Mouse (Mus musculus) right cerebral cortex, postnatal 36 days (tissue): ENCODE measurements at regions not wholly inside any gene's neighbourhood (a gene's known extent, or its start where the extent isn't known, plus 50 kb on each side); places are given as distances from the start of the nearest gene placed in this dataset.

ENCODE experiments used
- DNase-seq, 2 experiments: peaks; one replicate each; pipeline ENCODE4 v3.0.0; 2022; ENCODE audit warnings: low spot score in 2 of 2, mixed read lengths in 1 of 2

DNA sequence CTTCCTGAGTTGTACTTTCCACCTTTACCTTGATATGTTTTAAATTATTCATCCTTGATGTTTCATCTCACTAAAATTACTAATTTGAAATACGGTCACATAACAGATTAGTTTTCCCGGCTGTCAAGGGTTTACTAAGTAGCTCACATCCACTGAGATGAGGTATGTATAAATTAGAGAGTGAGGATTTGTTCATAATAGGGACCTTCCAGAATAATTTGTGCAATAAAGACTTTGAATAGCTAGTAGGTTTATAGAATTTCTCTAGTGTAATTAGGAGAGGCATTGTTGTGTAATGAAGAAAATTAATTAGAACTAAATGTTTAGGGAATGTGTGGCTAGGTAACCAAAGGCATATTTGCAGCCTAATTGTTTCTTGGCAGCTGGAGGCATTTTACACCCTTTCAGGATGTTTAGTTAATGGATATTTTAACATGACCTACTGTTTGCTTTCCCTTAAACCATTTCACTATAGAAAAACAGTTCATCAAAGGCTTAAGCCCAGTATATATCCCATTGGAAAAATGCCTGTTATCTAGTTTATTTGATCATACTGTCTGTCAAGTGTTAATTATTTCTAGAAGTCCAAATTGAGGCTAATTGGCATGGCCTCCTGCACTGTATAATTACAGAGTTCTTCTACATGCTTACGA is 70.8 kb downstream of the Mat2b start:
- DNase-seq = no peak

DNA sequence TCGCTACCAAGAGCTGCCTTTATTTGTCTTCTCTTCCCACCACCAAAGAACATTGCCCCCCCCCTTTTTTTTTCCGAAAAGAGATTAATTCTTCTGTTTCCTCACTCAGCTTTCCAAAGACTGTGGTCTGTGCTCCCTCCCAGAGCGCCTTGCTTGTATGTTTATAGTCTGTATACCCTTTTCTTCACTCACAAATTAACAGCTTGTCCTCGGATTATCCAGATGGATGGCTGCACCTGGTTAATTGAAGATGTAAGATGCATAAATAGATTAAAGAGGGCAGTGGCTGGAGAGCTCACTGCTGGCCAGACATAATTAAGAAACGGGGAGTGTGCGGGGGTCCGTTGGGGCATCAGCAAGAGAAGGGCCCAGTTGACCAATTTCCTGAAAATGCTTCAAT is 75.0 kb downstream of the Mat2b start:
- DNase-seq = no peak

- DNase-seq = no peak
Measured at GRCm38 (mm10) chr11:40603008-40603407, 92.0 kb downstream of the Mat2b start.

DNA sequence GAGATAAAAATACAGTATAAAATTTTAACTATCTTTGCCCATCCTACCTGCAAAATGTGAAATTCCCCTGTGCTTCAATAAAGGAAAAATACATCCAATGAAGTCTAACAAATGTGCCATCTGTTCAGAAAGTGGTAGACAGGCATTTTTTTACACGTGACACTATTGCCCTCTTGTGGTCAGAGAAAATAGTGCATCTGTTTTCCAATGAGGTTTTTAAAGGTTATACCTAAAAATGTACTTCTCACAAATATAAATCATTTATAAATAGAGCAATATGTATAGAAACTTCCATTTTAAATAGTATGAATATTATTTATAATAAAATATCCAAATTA is 93.5 kb downstream of the Mat2b start:
- peak in 1 of 2 experiments; percentile 23 for DNase-seq

DNA sequence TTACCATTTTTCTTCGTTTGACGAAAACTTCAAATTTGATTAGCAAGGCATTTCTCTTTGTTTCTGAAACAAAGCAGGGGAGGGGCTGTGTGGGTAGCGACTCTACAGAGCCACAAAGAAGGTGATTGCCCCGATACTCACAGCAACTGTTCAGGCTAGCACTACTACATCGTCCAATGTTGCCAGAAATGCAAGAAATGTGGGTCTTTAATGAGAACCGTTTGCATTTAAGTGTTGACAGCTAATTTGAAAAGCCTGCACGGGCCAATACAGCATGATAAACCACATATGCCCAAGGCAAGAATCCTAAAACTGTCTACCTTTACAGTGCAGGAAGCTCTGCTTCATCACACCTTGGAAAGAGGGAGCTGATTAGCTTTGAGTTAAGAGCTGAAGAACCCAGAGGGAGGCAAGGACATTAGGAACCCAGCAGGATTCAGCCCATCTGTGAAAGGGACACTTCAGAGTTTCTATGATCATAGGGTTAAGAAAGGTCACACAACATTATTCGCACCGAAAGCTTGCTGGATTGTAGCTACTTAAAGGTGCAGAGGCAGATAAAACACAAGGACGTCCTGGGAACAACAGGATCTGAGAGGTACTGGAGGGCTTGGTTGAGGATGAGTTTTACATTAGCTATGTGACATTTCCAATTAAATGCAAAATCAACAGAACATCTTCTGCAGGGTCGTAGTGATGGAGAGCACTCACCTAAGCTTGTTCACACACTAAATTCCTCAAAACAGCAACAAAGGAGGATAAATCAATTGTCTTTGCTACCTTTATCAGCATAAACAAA is 94.0 kb downstream of the Mat2b start:
- no peak for DNase-seq

DNA sequence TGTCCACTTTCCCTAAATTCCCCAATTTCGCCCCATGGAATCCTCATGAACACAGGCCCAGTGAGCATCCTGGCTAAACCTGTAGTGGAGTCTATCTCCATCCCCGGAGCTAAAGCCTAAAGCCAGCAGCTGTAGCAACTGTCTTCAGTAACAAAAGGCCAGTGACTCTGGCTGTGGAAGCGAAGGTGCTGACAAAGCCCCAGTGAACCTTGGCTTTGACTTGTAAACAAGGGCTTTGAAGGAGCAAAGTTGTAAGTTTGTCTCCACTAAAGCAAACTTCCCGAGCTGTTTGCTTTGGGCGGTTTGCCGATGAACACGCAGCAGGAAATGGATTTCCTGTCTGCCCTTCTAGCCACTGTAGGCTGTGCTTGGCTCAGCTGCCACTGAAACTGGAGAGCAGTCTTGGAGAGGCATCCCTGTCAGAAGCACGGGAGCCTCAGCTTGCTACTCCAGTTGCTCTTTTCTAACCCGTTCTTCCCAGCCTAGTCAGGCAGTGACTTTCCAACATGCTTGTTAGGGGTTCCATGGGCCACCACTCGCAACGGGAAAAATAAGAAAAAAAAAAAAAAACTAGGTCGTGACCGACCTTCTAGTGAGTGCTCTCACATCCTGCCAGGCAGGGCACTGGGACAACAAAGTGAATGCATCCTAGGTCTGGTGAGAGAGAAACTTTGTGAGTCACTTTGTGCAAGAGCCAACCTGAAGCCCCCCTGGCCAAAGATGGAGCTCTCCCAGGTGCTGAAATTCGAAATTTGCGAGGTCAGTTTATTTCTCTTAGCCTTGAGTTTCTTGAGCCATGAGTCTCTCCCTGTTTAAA is 94.8 kb downstream of the Mat2b start:
- no peak for DNase-seq

- DNase-seq = no peak
Measured at GRCm38 (mm10) chr11:40596347-40596746, 98.7 kb downstream of the Mat2b start.

- no peak for DNase-seq
Measured at GRCm38 (mm10) chr11:40592056-40592455, 102.9 kb downstream of the Mat2b start.

DNA sequence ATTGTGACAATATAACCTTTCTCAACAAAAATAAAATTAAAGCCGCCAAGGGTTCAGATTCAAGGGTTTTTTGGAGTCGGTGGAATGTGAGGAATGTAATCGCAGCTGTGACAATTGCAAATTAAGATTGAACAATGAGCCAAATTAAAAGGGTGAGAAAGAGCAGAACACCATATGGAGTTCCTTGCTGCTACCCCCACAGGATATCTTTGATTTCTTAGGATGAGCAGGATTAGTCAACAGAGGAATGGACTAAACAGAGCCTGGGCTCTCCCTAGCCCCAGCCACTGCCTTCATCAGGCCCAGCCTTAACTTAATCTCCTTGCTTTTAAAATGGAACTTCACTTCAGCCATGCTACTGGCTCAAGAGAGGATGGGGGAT is 121.3 kb downstream of the Mat2b start:
- no peak for DNase-seq

DNA sequence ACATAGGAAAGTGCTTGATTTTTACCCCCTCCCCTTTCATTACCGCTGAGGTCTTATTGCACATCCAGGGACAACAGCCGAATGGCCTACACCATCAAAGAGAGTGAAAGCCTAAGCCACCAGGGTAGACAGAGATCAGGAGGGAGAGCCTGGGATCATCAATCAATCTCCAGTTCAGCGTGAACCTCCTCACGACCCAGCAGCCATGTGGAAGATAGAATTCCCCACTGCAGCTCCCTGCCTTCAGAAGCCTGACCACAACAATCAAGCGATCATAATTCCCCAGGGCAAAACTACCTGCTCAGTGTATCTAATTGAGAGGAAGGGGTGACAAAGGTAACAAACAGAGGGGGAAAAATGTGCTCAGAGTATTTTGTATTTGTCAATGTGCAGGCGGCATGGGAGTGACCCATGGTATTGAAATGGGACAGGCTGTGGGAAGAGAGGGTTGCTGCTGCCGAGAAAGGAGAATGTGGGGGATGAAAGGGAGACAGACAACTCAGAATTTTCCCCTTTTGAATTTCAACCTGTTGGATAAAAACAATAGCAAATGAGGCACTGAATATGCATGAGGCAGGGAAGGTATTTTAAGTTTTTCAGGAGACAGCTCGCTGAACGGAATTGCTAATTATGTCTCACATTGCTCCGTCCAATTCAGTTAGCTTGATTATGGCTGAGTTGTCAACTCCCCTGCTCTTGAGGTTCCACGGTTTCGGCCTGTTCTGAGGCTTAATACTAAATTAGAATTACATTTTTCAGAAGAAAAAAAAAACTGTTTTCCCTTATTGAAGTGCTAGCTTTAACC is 121.8 kb downstream of the Mat2b start:
- peak; percentile 21 to 75 for DNase-seq

GRCm38 (mm10) chr11:40562866-40563265 is 132.1 kb downstream of the Mat2b start:
- DNase-seq = no peak

DNA sequence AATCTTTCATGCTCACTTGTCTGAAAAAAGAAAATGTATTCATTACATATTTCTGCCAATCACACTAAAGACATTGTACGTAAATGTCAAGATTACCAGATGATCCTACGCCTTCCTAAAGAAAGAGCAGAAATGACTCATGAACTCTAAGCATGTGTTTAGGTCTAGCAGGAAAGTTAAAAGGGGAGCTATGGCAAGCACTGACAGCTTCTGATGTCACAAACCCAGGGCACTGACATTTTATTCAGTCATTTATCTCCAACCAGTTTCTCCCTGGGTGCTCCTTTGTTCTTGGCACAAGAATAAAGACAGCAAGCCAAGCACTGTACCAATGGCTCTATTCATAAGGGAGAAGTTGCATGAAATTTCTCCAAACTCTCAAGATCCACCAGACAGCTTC is 133.0 kb downstream of the Mat2b start:
- DNase-seq = no peak

GRCm38 (mm10) chr11:40561400-40561799 is 133.6 kb downstream of the Mat2b start:
- DNase-seq = no peak

DNA sequence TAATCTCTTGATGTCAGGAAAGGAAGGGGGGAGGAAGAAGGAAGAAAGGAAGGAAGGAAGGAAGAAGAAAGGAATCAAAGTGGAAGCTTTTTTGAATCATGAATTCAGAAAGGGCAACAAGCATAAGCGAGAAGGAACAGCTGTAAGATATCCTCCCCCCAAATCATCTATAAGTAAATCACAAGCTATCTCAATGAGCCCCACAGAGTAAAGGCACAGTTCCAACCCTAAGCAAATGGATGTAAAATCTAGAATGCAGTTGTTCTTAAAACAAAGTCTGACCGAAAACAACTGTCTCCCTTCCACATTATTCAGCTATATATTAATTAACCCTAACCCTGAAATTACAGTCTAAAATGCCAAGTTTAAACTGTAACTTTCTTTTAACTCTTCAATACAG is 136.5 kb downstream of the Mat2b start:
- DNase-seq = no peak

GRCm38 (mm10) chr11:40554867-40555794 is 139.9 kb downstream of the Mat2b start:
- DNase-seq = peak in 1 of 2 experiments; percentile 59

DNA sequence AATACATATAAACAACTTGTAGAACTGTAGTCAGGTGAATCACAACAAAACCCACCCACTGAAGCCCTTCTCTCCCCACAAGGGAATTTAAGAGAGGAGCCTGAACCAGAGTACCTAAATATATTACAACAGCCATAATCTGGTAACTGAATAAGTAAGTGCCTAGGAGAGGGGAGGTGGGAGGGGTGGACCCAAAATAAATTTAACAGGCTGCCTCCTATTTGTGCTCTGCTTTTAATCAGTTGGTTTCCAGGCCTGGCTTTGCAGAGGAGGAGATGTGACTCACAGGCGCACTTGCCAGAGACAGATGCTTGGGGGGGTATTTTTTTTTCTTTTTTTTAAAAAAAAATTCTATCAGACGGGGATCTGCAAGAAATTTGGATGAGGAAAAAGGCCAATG is 142.9 kb downstream of the Mat2b start:
- DNase-seq = peak; percentile 57 to 83

DNA sequence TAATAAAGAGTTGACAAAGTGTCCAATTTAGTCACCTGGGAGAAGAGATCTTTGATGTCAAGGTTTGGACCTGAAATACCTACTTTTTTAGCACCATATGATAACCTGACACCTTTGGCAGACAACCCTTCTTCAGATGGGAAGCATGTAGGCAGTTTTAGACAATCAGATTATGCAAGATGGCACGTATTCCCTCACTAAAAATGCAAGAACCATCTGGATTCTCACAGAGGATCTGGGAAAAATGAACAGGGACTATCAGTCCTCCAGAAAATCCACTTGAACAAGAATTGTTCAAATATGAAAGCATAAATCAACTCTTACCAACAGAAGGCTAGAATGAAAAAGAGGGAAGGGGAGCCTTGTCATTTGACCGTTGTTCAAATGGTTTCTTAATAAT is 148.4 kb downstream of the Mat2b start:
- no peak for DNase-seq

DNA sequence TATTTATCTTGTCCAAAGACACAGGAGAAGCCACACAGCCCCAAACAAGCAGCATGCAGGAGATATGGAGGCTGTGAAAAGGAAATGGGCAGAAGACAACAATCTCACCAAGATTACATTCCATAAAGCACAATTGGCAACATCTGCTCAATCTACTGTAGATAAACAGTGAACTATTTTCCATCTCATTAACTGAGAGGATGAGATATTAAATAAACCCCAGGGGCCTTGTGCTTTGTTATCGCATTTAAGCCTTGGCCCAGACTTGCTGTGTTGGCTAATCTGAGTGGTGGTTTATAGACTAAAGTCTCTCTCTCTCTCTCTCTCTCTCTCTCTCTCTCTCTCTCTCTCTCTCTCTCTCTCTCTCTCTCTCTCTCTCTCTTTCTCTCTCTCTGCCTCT is 149.5 kb downstream of the Mat2b start:
- DNase-seq = no peak

- DNase-seq = no peak
Measured at GRCm38 (mm10) chr11:40540229-40540628, 154.8 kb downstream of the Mat2b start.

DNA sequence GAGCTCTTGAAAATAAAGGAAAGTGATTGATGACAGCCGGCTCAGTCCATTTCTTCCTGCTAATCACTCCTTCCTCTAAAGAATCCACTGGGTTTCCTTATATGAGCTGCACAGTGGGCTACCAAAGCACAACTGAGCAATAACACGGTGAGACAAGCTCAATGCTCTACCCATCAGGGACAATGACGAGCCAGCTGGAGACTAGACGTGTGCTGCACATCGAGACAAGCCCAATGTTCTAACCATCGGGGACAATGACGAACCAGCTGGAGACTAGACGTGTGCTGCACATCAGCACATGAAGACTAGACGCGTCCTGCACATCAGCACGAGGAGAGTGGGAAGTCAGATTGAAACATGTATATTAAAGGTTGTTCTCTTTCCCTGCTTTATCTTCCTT is 155.2 kb downstream of the Mat2b start:
- DNase-seq = no peak
